Mouse (Mus musculus) heart, adult 2 months (tissue): ENCODE data around the gene Gpr146. TPM values are rescaled to one million over a fixed set of nuclear protein-coding genes. Genes with fewer than 3 reads are reported as not detected.

Experiments
- DNase-seq, 2 experiments: peaks; one replicate each; pipeline ENCODE4 v3.0.0; 2021
- H3K27ac ChIP-seq: fragments of 200-600 bp; 2 replicates; pipeline ENCODE4 v1.8.1; 2022
- H3K27me3 ChIP-seq: fragments of 200-500 bp; 2 replicates; pipeline ENCODE4 v1.6.1; 2012; ENCODE audit warnings: mild to moderate bottlenecking, low read length, inconsistent platforms, mixed read lengths; ENCODE audit not compliant: control insufficient read depth, insufficient read depth
- H3K36me3 ChIP-seq: fragments of 200-500 bp; 2 replicates; pipeline ENCODE4 v1.6.1; 2012; ENCODE audit warnings: low read length, inconsistent platforms; ENCODE audit not compliant: control insufficient read depth, insufficient read depth
- H3K4me1 ChIP-seq: fragments of 200-500 bp; 2 replicates; pipeline ENCODE4 v1.6.1; 2011; ENCODE audit warnings: low read length; ENCODE audit not compliant: control insufficient read depth, insufficient read depth
- H3K4me3 ChIP-seq: fragments of 200-600 bp; 2 replicates; pipeline ENCODE4 v1.8.1; 2022
- H3K79me2 ChIP-seq: fragments of 200-500 bp; replicated peaks from 2 replicates; pipeline ENCODE4 v1.6.1; 2012; ENCODE audit warnings: mild to moderate bottlenecking, inconsistent platforms, low read length, moderate library complexity, mixed read lengths; ENCODE audit not compliant: control insufficient read depth, insufficient read depth
- H3K9ac ChIP-seq: fragments of 200-500 bp; 2 replicates; pipeline ENCODE4 v1.6.1; 2012; ENCODE audit warnings: low read depth, mild to moderate bottlenecking, control low read depth, inconsistent platforms, low read length, mixed read lengths
- CTCF ChIP-seq: fragments of 200-600 bp; IDR thresholded peaks from 2 replicates; pipeline ENCODE4 v1.8.1; 2022; ENCODE audit warnings: antibody characterized with exemption, mild to moderate bottlenecking, moderate library complexity
- EP300 ChIP-seq: fragments of 200-500 bp; IDR thresholded peaks from 2 replicates; pipeline ENCODE4 v1.6.1; 2011; ENCODE audit warnings: low read depth, low read length, control low read depth; ENCODE audit not compliant: insufficient read depth
- POLR2A ChIP-seq: fragments of 200-500 bp; IDR thresholded peaks from 2 replicates; pipeline ENCODE4 v1.6.1; 2011; ENCODE audit warnings: mild to moderate bottlenecking, low read depth, low read length, control low read depth; ENCODE audit not compliant: insufficient read depth
- WGBS: fragments of 180-500 bp; shearing (Covaris S2); methylation state at CpG from one replicate; pipeline ENCODE4 v1.1.7; 2018; 5-methylcytosine and 5-hydroxymethylcytosine counted together
- intact Hi-C: fragments of 180-260 bp; cut with DNase I; formaldehyde crosslinking; loops from one replicate; pipeline ENCODE4 v1.15.1; 2025
- polyA plus RNA-seq: library from polyadenylated mRNA; depleted of rRNA; stranded (reverse); fragments of >200 nt; gene quantifications from 2 replicates; pipeline ENCODE4 v1.2.3, GENCODE M21; 2012
- total RNA-seq, 2 experiments: library from RNA; stranded (reverse); gene quantifications; 2 replicates each; pipeline ENCODE4 v1.2.3; 2021

The Gpr146 gene
- total and polyA plus RNA-seq, 3 experiments: 42.9 to 62.4 (median 56.6) TPM

DNA sequence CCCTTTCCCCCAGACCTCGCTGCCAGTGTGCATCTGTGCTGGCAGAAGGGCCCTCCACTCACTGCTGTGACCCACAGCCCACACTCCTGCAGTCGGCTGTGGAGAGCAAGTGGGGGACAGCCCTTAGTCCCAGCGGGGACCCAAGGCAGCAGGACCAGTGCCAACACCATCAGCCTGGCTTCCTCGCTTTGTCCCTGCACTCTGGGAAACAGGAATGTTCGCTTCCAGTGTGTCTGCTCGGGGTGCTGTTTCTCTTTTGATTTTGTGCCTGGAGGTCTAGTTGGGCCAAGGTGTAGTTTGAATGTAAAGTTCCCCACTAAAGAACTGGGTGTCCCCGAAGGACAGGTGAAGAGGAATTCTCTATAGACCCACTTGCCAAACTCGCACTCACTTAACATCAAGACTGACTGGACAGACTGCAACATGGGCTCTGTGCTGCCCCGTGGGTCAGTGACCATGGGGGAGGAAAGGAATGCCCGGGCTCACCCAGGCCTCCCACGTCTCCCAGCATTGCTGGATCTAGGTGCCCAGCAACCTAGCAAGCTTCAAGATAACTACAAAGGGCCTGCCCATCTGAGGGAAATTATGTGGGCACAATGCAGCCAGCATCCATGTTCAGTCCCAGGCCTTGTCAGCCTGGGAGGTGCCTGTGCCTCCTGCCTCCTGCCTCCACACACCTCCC, 14.0 kb downstream of the Gpr146 start:
- Histone ChIP-seq H3K4me3 (no peak overlapping the region; the same call in 1 of the 2 replicates), H3K4me1 (peaks cover 43% of the 10 kb centered on the region), H3K36me3 (peaks cover 5% of the 10 kb centered on the region; the same call in 1 of the 2 replicates), H3K9ac (peak overlapping the region; percentile 56), H3K27me3 (no peaks in the 10 kb centered on the region), H3K27ac (peak overlapping the region; percentile 77), H3K79me2 (peaks cover 5% of the 10 kb centered on the region)
- intact Hi-C loops: no loop called here
- peak in 1 of 2 experiments; percentile 63 for DNase-seq
- 0 out of 2 replicates have a peak, but pooled peaks have one; percentile 2 for TF ChIP-seq CTCF
- peak; percentile 60; the same call in 1 of the 2 replicates for TF ChIP-seq EP300
- 0 out of 2 replicates have a peak, but pooled peaks have one; percentile 13 for TF ChIP-seq POLR2A
- 33% methylated on average over 11 of the region's 11 CpGs for WGBS

DNA sequence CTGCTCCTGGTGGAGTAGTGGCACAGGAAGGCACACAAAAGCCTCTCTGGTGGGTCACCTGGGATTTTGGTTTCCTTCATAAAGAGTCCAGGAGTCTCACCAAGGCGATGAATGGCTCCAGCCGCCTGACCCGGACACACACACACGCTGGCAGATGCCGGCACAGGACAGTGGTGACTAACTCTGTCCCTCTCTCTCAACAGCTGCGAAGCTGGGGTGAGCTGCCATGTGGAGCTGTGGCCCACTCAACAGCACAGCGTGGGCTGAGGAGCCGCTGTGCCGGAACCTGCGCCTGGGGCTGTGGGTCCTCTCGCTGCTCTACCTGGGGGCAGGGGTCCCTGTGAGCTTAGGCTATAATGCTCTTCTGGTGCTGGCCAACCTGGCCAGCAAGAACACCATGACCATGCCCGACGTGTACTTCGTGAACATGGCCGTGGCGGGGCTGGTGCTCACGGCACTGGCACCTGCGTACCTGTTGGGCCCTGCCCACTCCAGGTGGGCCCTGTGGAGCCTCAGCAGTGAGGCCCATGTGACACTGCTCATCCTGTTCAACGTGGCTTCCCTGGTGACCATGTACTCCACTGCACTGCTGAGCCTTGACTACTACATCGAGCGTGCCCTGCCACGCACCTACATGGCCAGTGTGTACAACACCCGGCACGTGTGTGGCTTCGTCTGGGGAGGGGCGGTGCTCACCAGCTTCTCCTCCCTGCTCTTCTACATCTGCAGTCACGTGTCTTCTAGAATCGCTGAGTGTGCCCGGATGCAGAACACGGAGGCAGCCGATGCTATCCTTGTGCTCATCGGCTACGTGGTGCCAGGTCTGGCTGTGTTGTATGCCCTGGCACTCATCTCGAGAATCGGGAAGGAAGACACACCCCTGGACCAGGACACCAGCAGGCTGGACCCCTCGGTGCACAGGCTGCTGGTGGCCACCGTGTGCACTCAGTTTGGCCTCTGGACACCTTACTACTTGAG, 15.0 kb downstream of the Gpr146 start:
- no peaks in the 10 kb centered on the region for H3K27me3 ChIP-seq
- H3K36me3 ChIP-seq: peaks cover 5% of the 10 kb centered on the region; the same call in 1 of the 2 replicates
- no peak overlapping the region for H3K4me3 ChIP-seq
- DNase-seq: no peak
- peak overlapping the region; percentile 51 for H3K9ac ChIP-seq
- H3K27ac ChIP-seq: peak overlapping the region; percentile 77
- peaks cover 45% of the 10 kb centered on the region for H3K4me1 ChIP-seq
- intact Hi-C loops: loop anchor here (1.0 kb wide), 1 partner anchor 25 kb away; no protein-coding TSS in a partner anchor
- no peak for TF ChIP-seq POLR2A
- TF ChIP-seq EP300: no peak
- no peak for TF ChIP-seq CTCF
- H3K79me2 ChIP-seq: peaks cover 5% of the 10 kb centered on the region
- 83% methylated on average over 37 of the region's 37 CpGs for WGBS

DNA sequence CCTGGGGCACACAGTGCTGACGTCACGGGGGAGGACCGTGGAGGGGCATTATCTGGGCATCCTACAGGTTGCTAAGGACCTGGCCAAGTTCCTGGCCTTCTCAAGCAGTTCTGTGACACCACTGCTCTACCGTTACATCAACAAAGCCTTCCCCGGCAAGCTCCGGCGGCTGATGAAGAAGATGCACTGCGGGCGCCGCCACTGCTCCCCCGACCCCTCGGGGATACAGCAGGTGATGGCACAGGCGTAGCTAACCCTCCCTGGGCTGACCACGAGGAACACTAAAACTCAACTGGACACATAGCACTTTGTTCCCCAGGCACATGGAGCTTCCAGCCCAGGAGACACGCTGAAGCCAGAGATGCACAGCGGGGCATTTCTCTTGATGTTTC, 15.7 kb downstream of the Gpr146 start:
- no peak overlapping the region; the same call in 1 of the 2 replicates for H3K27ac ChIP-seq
- H3K27me3 ChIP-seq: no peaks in the 10 kb centered on the region
- H3K79me2 ChIP-seq: peaks cover 5% of the 10 kb centered on the region
- H3K4me3 ChIP-seq: no peak overlapping the region
- 85% methylated on average over 16 of the region's 16 CpGs for WGBS
- peaks cover 46% of the 10 kb centered on the region for H3K4me1 ChIP-seq
- DNase-seq: no peak
- H3K36me3 ChIP-seq: peaks cover 5% of the 10 kb centered on the region; the same call in 1 of the 2 replicates
- no peak overlapping the region for H3K9ac ChIP-seq
- TF ChIP-seq EP300 (no peak), CTCF (no peak), POLR2A (no peak)
- intact Hi-C loops: loop anchor here (1.0 kb wide), 1 partner anchor 26 kb away; no protein-coding TSS in a partner anchor

DNA sequence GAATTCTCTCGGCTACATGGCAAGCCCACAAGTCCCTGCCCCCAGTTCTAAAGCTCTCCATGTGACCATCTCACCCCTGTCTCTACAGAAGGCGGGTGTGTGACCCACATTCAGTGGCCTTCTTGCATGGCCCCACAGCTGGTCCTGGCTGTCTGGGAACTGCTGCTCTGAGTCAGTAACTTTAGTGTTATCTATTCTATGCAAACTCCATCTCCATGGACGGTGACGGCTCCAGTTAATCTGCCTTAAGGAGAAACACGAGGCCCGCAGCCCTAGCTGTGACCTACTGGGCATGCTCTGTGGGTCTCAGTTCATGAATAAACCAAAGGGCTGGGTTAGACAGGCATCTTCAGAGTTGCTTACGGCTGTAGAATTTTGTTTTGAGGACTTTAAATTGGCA, 16.9 kb downstream of the Gpr146 start:
- intact Hi-C loops: no loop called here
- no peak for TF ChIP-seq EP300
- no peak for TF ChIP-seq CTCF
- no peak for TF ChIP-seq POLR2A
- peaks cover 41% of the 10 kb centered on the region for H3K4me1 ChIP-seq
- DNase-seq: no peak
- WGBS: 70% methylated on average over 7 of the region's 7 CpGs
- peak overlapping the region; percentile 26; the same call in 1 of the 2 replicates for H3K27ac ChIP-seq
- no peak overlapping the region for H3K9ac ChIP-seq
- H3K79me2 ChIP-seq: peaks cover 5% of the 10 kb centered on the region
- H3K27me3 ChIP-seq: no peaks in the 10 kb centered on the region
- no peaks in the 10 kb centered on the region; the same call in 1 of the 2 replicates for H3K36me3 ChIP-seq
- H3K4me3 ChIP-seq: no peak overlapping the region

DNA sequence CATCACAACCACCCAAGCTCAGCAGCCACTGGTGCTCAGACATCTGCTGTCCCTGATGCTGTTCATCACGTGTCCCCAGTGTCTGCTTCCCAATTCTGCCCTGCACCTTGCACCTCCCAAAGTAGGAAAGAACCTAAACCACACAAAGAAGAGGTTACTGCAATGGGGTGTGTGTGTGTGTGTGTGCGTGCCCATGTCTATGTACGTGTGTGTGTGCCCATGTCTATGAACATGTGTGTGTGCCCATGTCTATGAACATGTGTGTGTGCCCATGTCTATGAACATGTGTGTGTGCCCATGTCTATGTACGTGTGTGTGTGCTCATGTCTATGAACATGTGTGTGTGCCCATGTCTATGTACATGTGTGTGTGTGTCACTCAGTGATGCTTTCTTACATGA, 18.0 kb downstream of the Gpr146 start:
- Histone ChIP-seq H3K27me3 (no peaks in the 10 kb centered on the region), H3K4me1 (peaks cover 36% of the 10 kb centered on the region), H3K27ac (no peak overlapping the region), H3K79me2 (peaks cover 5% of the 10 kb centered on the region), H3K4me3 (no peak overlapping the region), H3K36me3 (no peaks in the 10 kb centered on the region; the same call in 1 of the 2 replicates), H3K9ac (no peak overlapping the region)
- TF ChIP-seq CTCF (no peak), POLR2A (no peak), EP300 (no peak)
- WGBS: 91% methylated on average over 4 of the region's 4 CpGs
- intact Hi-C loops: no loop called here
- no peak for DNase-seq
